Mouse (Mus musculus): Measurements from ENCODE around the gene Rpl9-ps1.

The Rpl9-ps1 gene

GRCm38 (mm10) chr11:83628808-83629207 lies 16.6 kb downstream of the Rpl9-ps1 start:
- in situ Hi-C loops (cut with MboI, MseI) = no loop called here

GRCm38 (mm10) chr11:83623586-83623985 lies 21.8 kb downstream of the Rpl9-ps1 start:
- in situ Hi-C loops (cut with MboI, MseI) = loop anchor here (5.0 kb wide), 2 partner anchors 36 to 106 kb away; no protein-coding TSS in a partner anchor

- in situ Hi-C loops (cut with MboI, MseI) = no loop called here
Observed at GRCm38 (mm10) chr11:83619037-83619436, 26.4 kb downstream of the Rpl9-ps1 start.

GRCm38 (mm10) chr11:83618238-83618637 lies 27.2 kb downstream of the Rpl9-ps1 start:
- in situ Hi-C loops (cut with MboI, MseI) = no loop called here

DNA sequence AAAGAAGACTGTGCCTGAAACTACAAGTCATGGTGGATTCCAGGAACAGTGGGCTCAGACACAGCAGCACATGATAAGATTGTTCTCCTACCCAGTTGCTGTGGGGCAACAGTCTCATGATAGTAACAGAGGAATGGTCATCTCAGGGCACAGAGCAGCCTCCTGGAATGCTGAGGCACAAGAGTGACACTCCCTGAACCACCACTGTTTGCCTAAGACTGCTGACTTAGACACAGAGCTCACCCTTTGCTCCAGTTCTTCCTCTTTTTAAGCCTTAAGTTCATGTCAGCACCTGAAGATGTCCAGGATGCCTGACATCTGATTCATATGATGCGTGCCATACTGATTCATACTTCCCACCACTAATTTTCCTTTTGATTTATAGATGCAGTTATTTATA lies 28.8 kb downstream of the Rpl9-ps1 start:
- in situ Hi-C loops (cut with MboI, MseI) = no loop called here

DNA sequence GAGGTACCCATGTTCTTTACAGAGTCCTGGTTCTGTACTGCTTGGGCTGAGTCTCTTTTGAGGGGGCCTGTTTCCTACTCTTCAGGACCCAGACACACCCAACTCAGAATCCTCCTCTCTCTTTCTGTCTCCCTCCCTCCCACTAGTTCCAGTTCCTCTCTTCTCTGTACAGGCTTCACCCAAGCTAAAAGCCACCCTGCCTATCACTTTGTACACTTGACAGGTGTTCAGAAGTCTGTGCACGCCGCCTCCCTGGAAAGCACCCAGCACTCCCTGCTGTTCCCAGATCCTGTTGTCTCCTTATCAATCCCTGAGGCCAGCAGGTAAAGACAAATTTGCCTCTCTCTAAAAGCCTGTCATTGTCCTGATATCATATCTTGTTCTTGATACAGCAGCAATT lies 34.5 kb downstream of the Rpl9-ps1 start:
- in situ Hi-C loops (cut with MboI, MseI) = no loop called here

DNA sequence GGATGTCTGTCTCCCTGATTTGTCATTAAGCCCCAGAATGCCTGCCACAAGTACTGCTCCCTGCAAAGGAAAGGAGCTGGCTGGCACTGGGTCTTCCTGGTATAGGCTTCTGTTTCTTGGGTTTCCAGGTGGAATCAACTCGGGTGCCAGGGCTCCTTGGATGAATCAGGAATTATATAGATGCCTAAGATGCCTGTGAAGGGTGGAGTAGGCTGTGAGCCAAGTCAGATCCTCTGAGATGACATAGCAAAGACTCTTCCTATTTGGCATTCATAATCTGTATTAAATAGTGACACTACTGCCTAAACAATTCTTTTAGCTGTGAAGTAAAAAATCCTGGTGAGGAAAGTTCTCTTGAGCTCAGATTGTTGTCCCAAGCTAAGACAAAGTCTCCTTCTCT lies 39.0 kb downstream of the Rpl9-ps1 start:
- in situ Hi-C loops (cut with MboI, MseI) = no loop called here

DNA sequence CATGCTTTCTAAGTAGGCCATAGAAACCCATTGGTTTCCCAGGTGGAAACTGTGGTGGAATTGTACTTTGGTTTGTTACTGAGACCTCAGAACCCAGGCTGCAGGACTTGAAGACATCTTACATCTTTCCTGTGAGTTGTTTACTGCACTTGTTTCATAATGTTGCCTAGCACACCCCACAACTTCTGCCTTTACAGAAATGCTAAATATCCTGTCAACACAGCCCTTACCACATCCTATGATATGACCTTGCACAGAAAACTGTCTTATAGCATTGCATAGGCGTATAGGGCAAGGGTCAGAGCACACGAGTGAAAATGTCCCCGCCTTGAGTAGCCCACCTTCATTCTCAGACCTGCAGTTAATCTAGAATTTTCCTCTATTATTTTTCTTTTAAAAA lies 39.9 kb downstream of the Rpl9-ps1 start:
- in situ Hi-C loops (cut with MboI, MseI) = no loop called here

DNA sequence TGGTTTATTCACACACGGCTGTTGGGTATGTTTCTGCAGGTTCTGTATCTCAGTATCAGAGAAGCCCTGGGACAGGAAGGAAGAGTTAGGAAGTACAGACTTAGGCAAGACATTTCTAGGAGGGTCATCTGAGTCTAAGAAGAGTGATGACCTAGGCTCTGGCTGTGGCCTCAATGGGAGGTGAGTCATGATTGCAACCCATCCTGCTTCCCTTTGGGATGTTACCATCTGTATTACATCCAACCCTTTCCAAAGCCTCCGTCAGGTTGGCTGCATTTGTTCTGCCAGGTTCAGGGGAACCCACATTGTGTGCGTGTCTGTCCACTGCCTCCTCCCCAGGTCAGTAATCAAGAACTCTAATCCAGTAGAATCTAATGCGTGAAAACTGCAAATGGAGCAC lies 40.7 kb downstream of the Rpl9-ps1 start:
- in situ Hi-C loops (cut with MboI, MseI) = no loop called here

- in situ Hi-C loops (cut with MboI, MseI) = no loop called here
Observed at GRCm38 (mm10) chr11:83603399-83603798, 42.0 kb downstream of the Rpl9-ps1 start.

DNA sequence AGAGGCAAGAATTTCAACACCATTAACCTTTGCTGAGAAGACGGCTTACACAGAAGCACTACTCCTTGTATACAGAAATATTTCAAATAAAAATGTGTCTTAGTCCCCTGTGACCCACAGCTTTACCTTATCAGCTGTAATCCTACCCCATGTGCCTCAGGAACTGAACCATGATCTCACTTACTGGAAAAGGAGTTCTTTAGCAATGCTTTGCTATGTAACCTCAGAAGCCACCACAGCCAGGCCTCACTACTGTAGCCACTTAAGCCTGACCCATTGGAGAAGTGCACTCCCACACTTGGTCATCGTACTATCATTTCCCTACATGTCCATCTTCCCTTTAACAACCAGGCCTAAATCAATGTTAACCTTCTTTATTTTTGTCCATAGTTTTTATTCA lies 44.8 kb downstream of the Rpl9-ps1 start:
- in situ Hi-C loops (cut with MboI, MseI) = no loop called here

- in situ Hi-C loops (cut with MboI, MseI) = no loop called here
Observed at GRCm38 (mm10) chr11:83598991-83599390, 46.4 kb downstream of the Rpl9-ps1 start.

DNA sequence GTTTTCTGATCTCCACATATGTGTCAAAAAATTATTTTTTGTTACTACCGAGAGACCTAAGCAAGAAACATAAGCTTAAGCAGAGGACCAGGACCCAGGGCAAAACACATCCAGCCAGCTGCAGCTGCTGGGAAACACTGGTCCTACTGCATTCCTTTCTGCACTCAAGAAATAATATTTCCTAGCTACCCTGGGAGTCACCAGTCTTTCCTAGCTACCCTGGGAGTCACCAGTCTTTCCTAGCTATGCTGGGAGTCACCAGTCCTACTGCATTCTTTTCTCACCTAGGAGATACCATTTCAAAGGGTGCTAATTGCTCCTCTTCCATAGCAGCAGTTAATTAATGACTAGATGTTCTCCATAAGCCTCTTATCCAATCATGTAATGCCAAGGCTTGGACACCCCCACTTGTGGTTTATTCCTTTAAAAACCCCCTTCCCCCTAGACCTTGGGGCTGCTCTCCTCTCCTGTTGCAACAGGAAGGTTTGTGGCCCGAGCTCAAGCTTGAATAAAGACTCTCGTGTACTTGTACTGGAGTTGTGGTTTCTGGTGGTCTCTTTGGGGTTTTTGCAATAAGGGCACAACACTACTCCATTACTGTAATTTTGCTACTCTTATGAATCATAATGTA lies 47.1 kb downstream of the Rpl9-ps1 start:
- in situ Hi-C loops (cut with MboI, MseI) = no loop called here

- in situ Hi-C loops (cut with MboI, MseI) = no loop called here
Observed at GRCm38 (mm10) chr11:83597796-83598195, 47.6 kb downstream of the Rpl9-ps1 start.

DNA sequence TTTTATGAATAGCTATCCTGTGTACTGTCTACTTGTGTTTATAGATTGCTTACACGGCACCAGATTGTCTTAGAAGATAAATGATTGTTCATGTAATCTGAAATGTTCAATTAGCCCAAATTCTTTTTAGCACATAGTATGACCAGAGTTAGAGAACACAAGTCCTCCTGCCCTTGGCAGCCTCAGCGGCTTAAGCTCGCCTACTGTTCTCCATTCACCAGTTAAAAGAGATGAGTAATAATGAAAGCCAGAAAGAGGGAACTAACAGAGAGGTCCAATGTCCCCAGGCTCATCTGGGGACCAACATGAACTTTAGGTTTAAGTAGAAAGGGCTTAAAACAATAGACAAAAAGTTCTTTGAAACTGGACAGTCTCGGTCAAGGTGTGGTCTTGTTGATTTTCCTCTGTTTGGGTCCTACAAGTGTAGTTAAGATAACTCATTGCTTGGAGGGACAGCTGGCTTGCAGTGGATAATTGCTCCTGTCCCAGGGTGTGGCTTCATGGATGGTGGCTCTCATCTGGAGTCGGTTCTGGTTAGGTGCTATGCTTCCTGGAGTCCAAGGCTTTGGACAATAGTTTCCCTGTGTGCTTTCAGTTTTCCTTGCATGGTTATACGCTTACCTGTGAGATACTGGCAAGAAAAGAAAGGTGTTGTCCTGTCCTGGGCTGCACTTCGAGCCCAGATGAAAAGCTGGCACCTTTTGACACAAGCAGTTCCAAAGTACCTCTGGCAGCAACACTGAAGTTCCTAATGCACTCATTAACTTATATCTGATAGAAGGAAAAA lies 49.6 kb downstream of the Rpl9-ps1 start:
- in situ Hi-C loops (cut with MboI, MseI) = no loop called here

Data from T-helper 1 cell (primary cell).